Mouse (Mus musculus) heart, embryonic 16.5 days (tissue): Measurements from ENCODE around the gene Tmem198b. TPM values are rescaled to one million over a fixed set of nuclear protein-coding genes. Genes with fewer than 3 reads are reported as not detected.
"Not testable (repeated sequence)": the region's sequence is repeated elsewhere in the genome, so short reads cannot be mapped to it uniquely, and the experiment has no call there.

Source experiments
- ATAC-seq: fragments of 200-750 bp; cut with Nextera tagmentation; replicated peaks from 2 replicates; pipeline ENCODE4 v1.8.0; 2017; ENCODE audit warnings: moderate number of reproducible peaks; ENCODE audit not compliant: insufficient read depth, low FRiP score; ENCODE audit errors: extremely low read depth
- H3K27ac ChIP-seq: fragments of 300-500 bp; sonication (generic); 2 replicates; pipeline ENCODE4 v1.5.1; 2014; ENCODE audit warnings: mild to moderate bottlenecking, low read length, control low read depth, moderate library complexity
- H3K27me3 ChIP-seq: fragments of 300-500 bp; sonication (generic); 2 replicates; pipeline ENCODE4 v1.6.1; 2014; ENCODE audit warnings: low read length, mixed read lengths; ENCODE audit not compliant: control insufficient read depth, insufficient read depth
- H3K36me3 ChIP-seq: fragments of 300-500 bp; sonication (generic); 2 replicates; pipeline ENCODE4 v1.6.1; 2014; ENCODE audit not compliant: control insufficient read depth, insufficient read depth
- H3K4me1 ChIP-seq: fragments of 300-500 bp; sonication (generic); 2 replicates; pipeline ENCODE4 v1.6.1; 2014; ENCODE audit warnings: low read length, mixed read lengths; ENCODE audit not compliant: control insufficient read depth, insufficient read depth
- H3K4me2 ChIP-seq: fragments of 300-500 bp; sonication (generic); 2 replicates; pipeline ENCODE4 v1.6.1; 2014; ENCODE audit warnings: low read depth, mild to moderate bottlenecking, control low read depth, low read length
- H3K4me3 ChIP-seq: fragments of 300-500 bp; sonication (generic); 2 replicates; pipeline ENCODE4 v1.5.1; 2014; ENCODE audit warnings: mild to moderate bottlenecking, control low read depth, low read length
- H3K9ac ChIP-seq: fragments of 300-500 bp; sonication (generic); 2 replicates; pipeline ENCODE4 v1.6.1; 2014; ENCODE audit warnings: low read length, control low read depth
- H3K9me3 ChIP-seq: fragments of 300-500 bp; sonication (generic); replicated peaks from 2 replicates; pipeline ENCODE4 v1.6.1; 2016; ENCODE audit warnings: low read length; ENCODE audit not compliant: control insufficient read depth
- WGBS: fragments of 180-500 bp; shearing (Covaris S2); extraction: QIAGEN DNeasy Blood & Tissue Kit; methylation state at CpG from one replicate; pipeline ENCODE4 v1.1.7; 2014; 5-methylcytosine and 5-hydroxymethylcytosine counted together
- polyA plus RNA-seq: library from polyadenylated mRNA; unstranded; fragments of >200 nt; fragmentation: Nextera tagmentation; extraction: Ambion mirVana; gene quantifications from 2 replicates; pipeline ENCODE4 v1.2.1, GENCODE M21; 2015

Gene Tmem198b
- polyA plus RNA-seq, 1 experiment from 2014 or later: 18.1 TPM

GRCm38 (mm10) chr10:128823821-128824220, 19.7 kb upstream of the Tmem198b start:
- WGBS: 94% methylated on average over 9 of the region's 9 CpGs
- no peak for ATAC-seq
- Histone ChIP-seq H3K9me3 (no peaks in the 10 kb centered on the region), H3K9ac (no peak overlapping the region), H3K4me3 (no peak overlapping the region), H3K27ac (no peak overlapping the region), H3K27me3 (no peaks in the 10 kb centered on the region), H3K36me3 (peaks cover 15% of the 10 kb centered on the region; the same call in 1 of the 2 replicates), H3K4me2 (no peak overlapping the region), H3K4me1 (peaks cover 14% of the 10 kb centered on the region)

- Histone ChIP-seq H3K36me3 (peaks cover 19% of the 10 kb centered on the region), H3K4me2 (peak overlapping the region; percentile 83), H3K4me1 (peaks cover 14% of the 10 kb centered on the region)
- WGBS: 70% methylated on average over 4 of the region's 4 CpGs
- H3K27ac ChIP-seq, H3K9ac ChIP-seq, H3K9me3 ChIP-seq, ATAC-seq, H3K27me3 ChIP-seq, H3K4me3 ChIP-seq: not testable (repeated sequence)
These were observed 18.9 kb upstream of the Tmem198b start for GRCm38 (mm10) chr10:128823087-128823486.

GRCm38 (mm10) chr10:128822135-128822534, 18.0 kb upstream of the Tmem198b start:
- H3K27ac ChIP-seq: peak overlapping the region; percentile 46
- peaks cover 14% of the 10 kb centered on the region for H3K4me1 ChIP-seq
- H3K27me3 ChIP-seq: no peaks in the 10 kb centered on the region
- peak overlapping the region; percentile 83 for H3K9ac ChIP-seq
- peak overlapping the region; percentile 73 for H3K4me3 ChIP-seq
- peaks cover 28% of the 10 kb centered on the region for H3K36me3 ChIP-seq
- no peaks in the 10 kb centered on the region for H3K9me3 ChIP-seq
- WGBS: 2% methylated on average over 13 of the region's 13 CpGs
- ATAC-seq: no peak
- H3K4me2 ChIP-seq: peak overlapping the region; percentile 83

GRCm38 (mm10) chr10:128821358-128822056, 17.3 kb upstream of the Tmem198b start, which contains the start of gene Ormdl2:
Ormdl2 (minus strand) TSS chr10:128821645.
- peaks cover 33% of the 10 kb centered on the region for H3K36me3 ChIP-seq
- no peaks in the 10 kb centered on the region for H3K27me3 ChIP-seq
- H3K4me3 ChIP-seq: peak within 1 kb of the TSS; percentile 73
- peak within 1 kb of the TSS; percentile 83 for H3K4me2 ChIP-seq
- H3K4me1 ChIP-seq: peaks cover 14% of the 10 kb centered on the region
- under 1% methylated on average over 46 of the region's 46 CpGs for WGBS
- H3K9me3 ChIP-seq: no peaks in the 10 kb centered on the region
- H3K27ac ChIP-seq: peak within 1 kb of the TSS; percentile 46
- peak within 1 kb of the TSS; percentile 83 for H3K9ac ChIP-seq
- ATAC-seq: peak; percentile 100

- H3K4me1 ChIP-seq: peaks cover 14% of the 10 kb centered on the region
- H3K4me2 ChIP-seq: no peak overlapping the region
- H3K27me3 ChIP-seq: no peaks in the 10 kb centered on the region
- WGBS: 88% methylated on average over 4 of the region's 4 CpGs
- no peak overlapping the region for H3K4me3 ChIP-seq
- H3K36me3 ChIP-seq: peaks cover 43% of the 10 kb centered on the region
- no peak overlapping the region for H3K9ac ChIP-seq
- no peak for ATAC-seq
- no peaks in the 10 kb centered on the region for H3K9me3 ChIP-seq
- no peak overlapping the region for H3K27ac ChIP-seq
These were observed 16.0 kb upstream of the Tmem198b start for GRCm38 (mm10) chr10:128820217-128820616.

GRCm38 (mm10) chr10:128817033-128817432, 12.9 kb upstream of the Tmem198b start, which contains the start of gene Sarnp:
Sarnp (plus strand) TSS chr10:128817333.
- no peak for ATAC-seq
- no peaks in the 10 kb centered on the region for H3K9me3 ChIP-seq
- H3K36me3 ChIP-seq: peaks cover 48% of the 10 kb centered on the region
- WGBS: 87% methylated on average over 13 of the region's 13 CpGs
- H3K4me1 ChIP-seq: peaks cover 8% of the 10 kb centered on the region
- H3K4me2 ChIP-seq: no peak within 1 kb of the TSS
- H3K4me3 ChIP-seq: no peak within 1 kb of the TSS
- H3K27ac ChIP-seq: no peak within 1 kb of the TSS
- no peaks in the 10 kb centered on the region for H3K27me3 ChIP-seq
- H3K9ac ChIP-seq: no peak within 1 kb of the TSS

GRCm38 (mm10) chr10:128807018-128807417, 2.8 kb upstream of the Tmem198b start:
- H3K9ac ChIP-seq: peak overlapping the region; percentile 70
- peak overlapping the region; percentile 12; the same call in 1 of the 2 replicates for H3K27ac ChIP-seq
- H3K9me3 ChIP-seq: no peaks in the 10 kb centered on the region
- no peaks in the 10 kb centered on the region for H3K27me3 ChIP-seq
- no peak for ATAC-seq
- H3K36me3 ChIP-seq: peaks cover 9% of the 10 kb centered on the region
- H3K4me1 ChIP-seq: peaks cover 46% of the 10 kb centered on the region
- peak overlapping the region; percentile 76 for H3K4me2 ChIP-seq
- peak overlapping the region; percentile 87 for H3K4me3 ChIP-seq
- 86% methylated on average over 8 of the region's 8 CpGs for WGBS

- no peaks in the 10 kb centered on the region for H3K27me3 ChIP-seq
- H3K4me3 ChIP-seq: peak overlapping the region; percentile 87
- WGBS: 53% methylated on average over 6 of the region's 6 CpGs
- H3K9ac ChIP-seq: peak overlapping the region; percentile 70
- no peaks in the 10 kb centered on the region for H3K9me3 ChIP-seq
- no peak overlapping the region for H3K27ac ChIP-seq
- ATAC-seq: no peak
- peak overlapping the region; percentile 76 for H3K4me2 ChIP-seq
- peaks cover 46% of the 10 kb centered on the region for H3K4me1 ChIP-seq
- H3K36me3 ChIP-seq: peaks cover 9% of the 10 kb centered on the region
These were observed 1.9 kb upstream of the Tmem198b start for GRCm38 (mm10) chr10:128806086-128806485.
